ENCODE assay signal across 8 mouse cellular contexts in the genomic region with DNA sequence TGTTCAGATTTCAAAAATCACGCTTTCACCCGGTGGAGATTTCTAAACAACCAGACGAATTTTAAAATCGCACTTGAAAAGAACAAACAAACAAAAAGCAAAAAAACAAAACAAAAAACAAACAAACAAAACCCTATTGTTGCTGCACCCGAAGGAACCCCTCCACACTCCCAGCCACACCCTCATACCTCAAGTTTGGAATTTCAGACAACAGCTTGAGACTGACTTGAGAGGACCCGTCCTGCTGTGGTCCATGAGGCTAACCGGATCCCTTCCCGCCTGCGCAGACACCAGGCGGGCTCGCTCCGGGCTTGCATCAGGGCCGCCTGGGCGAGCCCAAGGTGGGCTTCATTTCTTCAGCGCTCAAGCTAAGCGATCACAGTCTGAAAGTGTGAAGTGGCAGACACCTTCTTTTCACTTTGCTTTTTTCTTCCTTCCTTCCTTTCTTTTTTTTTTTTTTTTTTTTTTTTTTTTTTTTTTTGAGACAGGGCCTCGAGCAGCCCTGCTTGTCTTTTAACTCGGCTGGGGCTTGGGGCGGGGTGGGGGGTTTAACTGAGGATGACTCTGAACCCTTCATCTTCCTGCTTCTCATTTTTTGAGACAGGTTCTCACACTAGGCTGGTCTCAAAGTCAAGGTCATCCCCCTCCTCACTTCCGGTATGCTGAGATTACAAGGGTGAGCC. TPM values are rescaled to one million over a fixed set of nuclear protein-coding genes. Genes with fewer than 3 reads are reported as not detected.
DNase-seq lines count a peak whose midpoint lies in the region; ATAC-seq lines count a peak whose summit lies in the region.

No protein-coding gene starts in this region.

- peak overlapping the region; percentile 40 for H3K4me3 ChIP-seq in heart, embryonic 11.5 days (ENCODE audit: low read depth, low read length)
- peak overlapping the region; percentile 33 for H3K4me3 ChIP-seq in forebrain, embryonic 13.5 days
- peak overlapping the region; percentile 35 for H3K4me3 ChIP-seq in liver, embryonic 15.5 days (replicated peaks)

- no peaks in the 10 kb centered on the region for H3K36me3 ChIP-seq in heart, embryonic 11.5 days (ENCODE audit: control insufficient read depth, insufficient read depth, low read length)
- no peaks in the 10 kb centered on the region for H3K36me3 ChIP-seq in forebrain, embryonic 13.5 days (ENCODE audit: poor library complexity, severe bottlenecking)
- H3K36me3 ChIP-seq in liver, embryonic 15.5 days (replicated peaks): no peaks in the 10 kb centered on the region

- no peak for DNase-seq in heart, adult 9 months (ENCODE audit: low spot score in 2 of 2)
- peak; percentile 34 for DNase-seq in CD4-positive helper T cell, adult 2 months (ENCODE audit: low read depth, low spot score)
- no peak for DNase-seq in urinary bladder, adult 18-20 months (ENCODE audit: low spot score in 2 of 2)
- no peak for DNase-seq in c-Kit-positive CD71-positive TER-119-positive erythroid progenitor cells, embryonic 14.5 days (ENCODE audit: low spot score)
- DNase-seq in layer of hippocampus, adult 18-20 months (ENCODE audit: low spot score in 2 of 2): no peak

- peak overlapping the region; percentile 56 for H3K9ac ChIP-seq in heart, embryonic 11.5 days (ENCODE audit: low read depth, low read length)
- H3K9ac ChIP-seq in forebrain, embryonic 13.5 days: no peak overlapping the region
- no peak overlapping the region for H3K9ac ChIP-seq in liver, embryonic 15.5 days

- under 1% methylated on average over 20 of the region's 20 CpGs for WGBS in heart, embryonic 11.5 days (ENCODE audit: insufficient replicate concordance)
- WGBS in forebrain, embryonic 13.5 days: 2% methylated on average over 20 of the region's 20 CpGs
- WGBS in liver, embryonic 15.5 days (ENCODE audit: insufficient replicate concordance): 2% methylated on average over 20 of the region's 20 CpGs

- peaks cover 43% of the 10 kb centered on the region for H3K27me3 ChIP-seq in heart, embryonic 11.5 days (ENCODE audit: control insufficient read depth, insufficient read depth, low read length)
- H3K27me3 ChIP-seq in forebrain, embryonic 13.5 days: peaks cover 66% of the 10 kb centered on the region
- peaks cover 83% of the 10 kb centered on the region for H3K27me3 ChIP-seq in liver, embryonic 15.5 days

- no peaks in the 10 kb centered on the region for H3K9me3 ChIP-seq in heart, embryonic 11.5 days (replicated peaks; ENCODE audit: control insufficient read depth, low read length)
- no peaks in the 10 kb centered on the region for H3K9me3 ChIP-seq in forebrain, embryonic 13.5 days (replicated peaks)
- 0 out of 2 replicates have a peak, but pooled peaks cover under 1% of the 10 kb centered on the region for H3K9me3 ChIP-seq in liver, embryonic 15.5 days (replicated peaks)

- no peak overlapping the region for H3K27ac ChIP-seq in heart, embryonic 11.5 days (ENCODE audit: low read depth, low read length)
- no peak overlapping the region for H3K27ac ChIP-seq in forebrain, embryonic 13.5 days
- no peak overlapping the region for H3K27ac ChIP-seq in liver, embryonic 15.5 days (replicated peaks)

- ATAC-seq in heart, embryonic 11.5 days (replicated peaks; ENCODE audit: insufficient number of reproducible peaks, low FRiP score, low TSS enrichment): no peak
- peak; percentile 50; the same call in 1 of the 2 replicates for ATAC-seq in forebrain, embryonic 13.5 days
- no peak for ATAC-seq in liver, embryonic 15.5 days (ENCODE audit: insufficient read depth)

- peak overlapping the region; percentile 76 for H3K4me2 ChIP-seq in heart, embryonic 11.5 days
- peak overlapping the region; percentile 64 for H3K4me2 ChIP-seq in forebrain, embryonic 13.5 days
- H3K4me2 ChIP-seq in liver, embryonic 15.5 days: peak overlapping the region; percentile 58

- peaks cover 2% of the 10 kb centered on the region; the same call in 1 of the 2 replicates for H3K4me1 ChIP-seq in heart, embryonic 11.5 days (ENCODE audit: control insufficient read depth, insufficient read depth, low read length)
- H3K4me1 ChIP-seq in forebrain, embryonic 13.5 days: peaks cover 39% of the 10 kb centered on the region
- peaks cover 22% of the 10 kb centered on the region; the same call in 1 of the 2 replicates for H3K4me1 ChIP-seq in liver, embryonic 15.5 days (replicated peaks)

RNA-seq across cellular contexts. Expression of a gene that starts 11.0 kb away (rescaled TPM):
- polyA plus RNA-seq in heart, embryonic 11.5 days (2014; fragmentation: Nextera tagmentation; extraction: Ambion mirVana): 0.08 and 0.17 TPM in 2 replicates
- 24.4 and 30.7 TPM in 2 replicates for polyA plus RNA-seq in forebrain, embryonic 13.5 days (2015; fragmentation: Nextera tagmentation; extraction: Ambion mirVana)
- polyA plus RNA-seq in liver, embryonic 15.5 days (2015; fragmentation: Nextera tagmentation; extraction: Ambion mirVana): 0.03 TPM in 1 of 2 replicates, not detected in the other
- under 1 TPM; 0.15 to 0.27 TPM for total RNA-seq in layer of hippocampus, adult 18-20 months (2021)

RNA-seq across cellular contexts. Expression of a gene that starts 17.0 kb away (rescaled TPM):
- 64.2 and 64.9 TPM in 2 replicates for polyA plus RNA-seq in heart, embryonic 11.5 days (2014; fragmentation: Nextera tagmentation; extraction: Ambion mirVana)
- 54.3 and 56.1 TPM in 2 replicates for polyA plus RNA-seq in forebrain, embryonic 13.5 days (2015; fragmentation: Nextera tagmentation; extraction: Ambion mirVana)
- polyA plus RNA-seq in liver, embryonic 15.5 days (2015; fragmentation: Nextera tagmentation; extraction: Ambion mirVana): 13.5 and 14.9 TPM in 2 replicates
- 10 to 100 TPM; 81.1 to 82.8 TPM for total RNA-seq in layer of hippocampus, adult 18-20 months (2021)

Comparison
In these comparisons a context has a peak if more than half of its experiments do, and no peak if none do; other contexts are left out.
1. RNA of a gene that starts 11.0 kb away (polyA plus RNA-seq): 24.4 to 30.7 TPM in forebrain, embryonic 13.5 days; 0.08 to 0.17 TPM in heart, embryonic 11.5 days and 0.03 TPM in liver, embryonic 15.5 days; every median in the first group is over 10 times any median in the second.
2. Peak in every context shown above with its lines, with median percentiles within 50 percentile points of each other: H3K4me2 ChIP-seq and H3K4me3 ChIP-seq.